Mouse (Mus musculus) skeletal muscle tissue, adult 2 months (tissue): ENCODE results near the gene Cpt1c.
"Not testable (repeated sequence)": the region's sequence is repeated elsewhere in the genome, so short reads cannot be mapped to it uniquely, and the experiment has no call there.

ENCODE experiments used
- DNase-seq: peaks from one replicate; pipeline ENCODE4 v3.0.0-alpha.2; 2012; ENCODE audit warnings: low read depth, low spot score

The Cpt1c gene

GRCm38 (mm10) chr7:44974383-44975116, at the start of gene Cpt1c:
Cpt1c (minus strand) TSS chr7:44974851.
- DNase-seq, result no peak

- not testable (repeated sequence) for DNase-seq
Measured at GRCm38 (mm10) chr7:45023711-45024110, 49.1 kb upstream of the Cpt1c start.

DNA sequence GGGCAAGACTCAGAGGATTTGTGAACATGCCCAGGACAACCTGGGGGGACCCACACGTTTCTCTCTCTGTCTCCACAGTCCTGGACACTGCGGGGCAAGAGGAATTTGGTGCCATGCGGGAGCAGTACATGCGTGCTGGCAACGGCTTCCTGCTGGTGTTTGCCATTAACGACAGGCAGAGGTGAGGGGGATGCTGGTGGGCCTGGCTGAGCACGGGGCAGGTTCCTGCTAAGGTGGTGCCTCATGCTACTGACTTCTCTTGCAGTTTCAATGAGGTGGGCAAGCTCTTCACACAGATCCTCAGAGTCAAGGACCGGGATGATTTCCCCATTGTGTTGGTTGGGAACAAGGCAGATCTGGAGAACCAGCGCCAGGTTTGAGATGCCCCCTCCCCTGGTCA, 45.6 kb upstream of the Cpt1c start:
- no peak for DNase-seq

DNA sequence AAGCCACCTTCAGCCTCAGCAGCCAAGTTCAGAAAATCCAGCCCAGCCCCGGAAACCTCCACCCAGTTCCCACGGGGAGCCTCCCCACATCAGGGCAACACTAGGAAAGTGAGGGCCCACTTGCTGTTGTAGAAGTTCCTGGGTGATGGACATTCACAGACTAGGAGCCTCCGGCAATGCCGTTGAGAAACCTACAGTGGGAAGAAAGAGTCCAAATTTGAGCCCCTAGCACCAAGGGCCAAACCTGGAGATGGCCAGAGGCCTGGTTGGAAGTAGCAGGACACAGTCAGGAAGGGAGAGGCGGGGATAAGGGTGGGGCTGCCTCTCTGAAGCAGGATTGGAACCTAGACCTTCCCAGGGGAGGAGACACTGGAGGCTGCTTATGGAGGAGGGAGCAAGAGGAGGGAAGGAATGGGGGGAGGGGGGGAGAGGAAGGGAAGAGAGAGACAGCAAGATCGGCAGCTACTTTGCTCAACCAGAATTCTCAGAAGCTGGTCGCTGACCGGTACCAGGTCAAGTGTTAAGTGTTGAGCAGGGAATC, 44.5 kb upstream of the Cpt1c start:
- DNase-seq, result peak; percentile 85

- peak; percentile 99 for DNase-seq
Measured at GRCm38 (mm10) chr7:45017242-45018061, 42.8 kb upstream of the Cpt1c start, which contains the start of gene Rras. Rras (plus strand) TSS chr7:45017961.

DNA sequence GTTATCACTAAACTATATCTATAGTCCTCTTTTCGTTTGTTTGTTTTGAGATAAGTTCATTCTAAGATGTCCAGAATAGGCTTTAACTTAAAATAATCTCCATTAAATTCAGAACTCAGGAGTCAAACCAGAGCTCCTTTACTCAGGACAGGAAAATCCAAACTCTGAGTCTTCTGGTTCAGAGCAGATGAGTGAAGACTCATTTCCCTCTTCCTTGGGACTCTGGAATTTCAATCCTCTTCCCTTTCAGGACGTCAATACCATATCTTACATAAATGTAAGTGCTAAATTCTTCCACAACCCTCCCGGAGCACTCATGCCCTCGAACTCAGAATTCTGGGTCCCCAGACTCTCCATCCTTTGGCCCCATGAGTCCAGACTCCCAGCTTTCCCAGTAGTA, 42.1 kb upstream of the Cpt1c start:
- DNase-seq, result no peak

GRCm38 (mm10) chr7:45015957-45016612, 41.4 kb upstream of the Cpt1c start, which contains the start of gene Scaf1:
Scaf1 (minus strand) TSS chr7:45016363.
- DNase-seq, result peak; percentile 99

DNA sequence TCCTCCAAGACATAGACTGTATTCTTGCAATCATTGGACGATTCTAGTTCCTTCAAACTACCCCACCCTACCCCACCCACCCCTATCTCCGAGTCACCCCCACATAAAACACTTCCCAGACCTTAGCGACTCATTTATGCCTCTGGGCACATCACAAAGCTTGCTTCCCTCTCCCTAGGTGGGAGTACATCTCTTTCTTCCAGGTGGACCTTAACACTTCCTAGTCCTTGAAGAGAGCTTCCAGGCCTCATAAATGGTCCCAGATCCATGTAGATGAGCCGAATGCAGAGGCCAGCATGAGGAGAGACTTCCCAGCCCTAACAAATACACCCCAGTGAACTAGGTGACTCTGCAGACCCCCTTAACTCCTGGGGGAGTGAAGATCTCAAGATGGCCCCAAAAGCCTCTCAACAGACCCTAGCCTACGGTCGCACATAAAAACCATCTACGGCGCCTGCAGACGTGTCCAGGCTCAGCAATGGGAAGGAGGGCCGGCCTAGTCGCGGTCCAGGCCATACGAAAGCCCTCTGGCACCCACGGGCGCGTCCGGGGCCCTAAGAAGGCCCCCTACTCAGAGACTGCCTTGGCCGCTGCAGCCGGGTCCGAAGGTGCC, 40.8 kb upstream of the Cpt1c start:
- DNase-seq, result no peak

DNA sequence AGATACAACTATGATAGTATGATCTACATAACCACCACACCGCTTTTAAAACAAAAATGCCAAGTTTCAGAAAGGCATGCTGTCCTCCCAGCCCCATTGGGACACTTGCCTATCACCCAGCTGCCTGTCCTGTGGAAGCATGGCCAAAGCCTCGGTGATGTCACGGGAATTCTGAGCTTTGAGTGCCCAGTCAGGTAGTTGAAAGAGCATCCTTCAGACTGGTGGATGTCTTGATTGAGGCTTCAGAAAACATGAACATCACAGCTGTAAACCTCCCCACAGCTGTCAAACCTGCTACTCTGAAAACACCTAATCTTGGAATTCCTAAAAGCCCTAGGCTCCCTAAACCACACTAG, 39.4 kb upstream of the Cpt1c start:
- no peak for DNase-seq

- no peak for DNase-seq
Measured at GRCm38 (mm10) chr7:45013366-45014095, 38.9 kb upstream of the Cpt1c start.

DNA sequence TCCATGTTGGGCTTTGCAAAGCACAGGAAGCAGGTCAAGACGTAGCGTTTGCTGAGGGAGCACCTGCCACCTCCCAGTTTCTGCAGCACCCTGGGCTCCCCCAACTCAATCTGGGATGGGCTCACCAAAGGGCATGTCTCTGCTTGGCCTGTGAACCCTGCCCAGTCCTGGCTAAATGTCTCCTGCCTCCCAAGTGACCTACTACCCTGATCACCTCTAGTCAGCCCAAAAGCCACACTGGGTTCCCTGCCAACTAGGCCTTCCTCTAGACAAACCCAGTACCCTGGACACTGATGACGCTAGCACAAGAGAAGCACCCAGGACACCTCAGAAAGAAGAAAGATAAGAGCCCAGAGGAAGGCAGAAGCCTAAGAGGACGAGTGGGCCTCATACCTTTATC, 38.2 kb upstream of the Cpt1c start:
- no peak for DNase-seq

DNA sequence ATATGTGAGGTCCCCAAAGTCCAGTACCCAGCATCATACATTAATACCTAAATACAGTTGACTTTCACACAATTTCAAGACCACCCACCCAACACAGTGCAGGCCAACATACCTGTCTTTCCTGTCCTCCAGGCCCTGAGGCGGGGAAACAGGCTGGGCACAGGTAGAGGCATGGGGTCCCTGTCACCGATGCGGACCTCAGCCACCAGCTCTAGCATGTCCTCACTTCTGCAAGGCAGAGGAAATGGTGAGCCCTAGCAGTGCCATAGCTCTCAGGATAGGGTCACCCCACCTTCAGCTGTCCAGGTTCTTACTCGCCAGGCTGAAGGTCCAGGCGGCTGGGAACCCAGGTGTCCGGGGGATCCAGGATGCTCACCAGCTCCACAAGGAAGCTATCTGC, 37.4 kb upstream of the Cpt1c start:
- DNase-seq, result no peak

- DNase-seq, result no peak
Measured at GRCm38 (mm10) chr7:45008411-45008810, 33.8 kb upstream of the Cpt1c start.

GRCm38 (mm10) chr7:45007846-45008245, 33.2 kb upstream of the Cpt1c start:
- DNase-seq, result no peak

DNA sequence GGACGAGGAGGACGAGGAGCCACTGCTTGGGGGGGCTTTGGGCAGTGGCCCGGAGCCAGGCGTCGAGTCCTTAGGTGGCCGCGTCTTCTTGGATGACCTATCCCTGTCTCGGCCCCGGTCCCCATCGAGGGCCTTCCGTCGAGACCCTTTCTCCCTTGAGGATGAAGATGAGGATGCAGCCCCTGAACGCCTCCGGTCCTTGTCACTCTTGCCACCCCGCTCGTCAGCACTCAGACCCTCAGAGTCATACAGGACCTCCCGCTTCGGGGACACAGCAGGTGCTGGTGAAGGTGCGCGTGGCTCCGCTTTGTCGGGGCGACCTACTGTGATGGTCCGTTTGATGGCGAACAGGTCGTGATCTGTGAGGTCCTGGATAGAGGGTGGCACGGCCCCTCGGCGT, 32.5 kb upstream of the Cpt1c start:
- no peak for DNase-seq

DNA sequence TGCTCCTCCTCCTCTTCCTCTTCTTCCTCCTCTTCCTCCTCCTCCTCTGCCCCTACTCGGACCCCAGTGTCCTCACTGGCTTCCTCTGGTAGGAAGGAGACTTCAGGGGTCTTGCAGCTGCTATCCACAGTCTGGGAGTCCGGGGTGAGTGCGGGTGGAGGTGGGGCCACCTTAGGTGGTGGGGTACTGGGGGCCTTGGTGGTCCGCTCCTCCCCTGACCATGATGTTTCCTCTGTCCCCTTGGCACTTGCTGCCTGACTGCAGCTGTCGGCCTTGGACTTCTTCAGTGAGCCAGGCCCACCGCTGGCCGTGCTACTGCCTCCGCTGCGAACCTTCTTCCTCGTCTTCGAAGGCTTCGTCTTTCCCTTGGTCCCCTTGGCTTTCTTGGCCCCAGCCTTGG, 31.9 kb upstream of the Cpt1c start:
- DNase-seq, result no peak

DNA sequence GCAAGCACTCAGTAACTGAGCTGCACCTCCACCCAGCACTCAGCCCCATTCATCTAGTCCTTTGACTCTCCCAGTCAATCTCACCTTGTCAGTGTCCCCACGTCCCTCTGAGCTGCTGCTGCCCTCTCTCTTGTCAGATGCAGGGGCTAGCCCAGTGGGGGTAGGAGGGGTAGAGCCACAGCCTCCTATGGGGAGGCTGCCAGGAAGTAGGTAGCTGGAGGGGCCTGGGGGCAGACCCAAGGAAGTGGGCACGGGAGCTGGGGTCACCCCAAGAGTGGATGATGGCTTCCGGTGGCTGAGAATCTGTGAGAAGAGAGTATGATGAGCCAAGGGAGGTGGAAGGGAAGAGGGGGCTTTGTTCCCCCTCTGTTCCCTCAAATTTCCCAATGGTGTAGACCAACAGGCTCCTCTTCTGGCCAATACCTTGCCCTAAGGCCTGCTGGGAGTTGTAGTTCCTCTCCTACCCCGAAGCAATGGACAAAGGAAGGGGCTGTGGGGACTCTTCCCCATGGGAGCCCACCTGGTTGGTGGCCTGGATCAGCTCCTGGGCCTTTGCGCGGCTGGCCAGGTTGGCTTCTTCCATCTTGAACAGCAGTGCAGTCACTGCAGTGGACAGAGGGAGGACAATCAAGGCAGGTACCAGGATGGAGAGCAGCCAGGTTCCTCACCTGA, 30.8 kb upstream of the Cpt1c start:
- DNase-seq, result no peak

GRCm38 (mm10) chr7:45004546-45004945, 29.9 kb upstream of the Cpt1c start:
- DNase-seq, result no peak

DNA sequence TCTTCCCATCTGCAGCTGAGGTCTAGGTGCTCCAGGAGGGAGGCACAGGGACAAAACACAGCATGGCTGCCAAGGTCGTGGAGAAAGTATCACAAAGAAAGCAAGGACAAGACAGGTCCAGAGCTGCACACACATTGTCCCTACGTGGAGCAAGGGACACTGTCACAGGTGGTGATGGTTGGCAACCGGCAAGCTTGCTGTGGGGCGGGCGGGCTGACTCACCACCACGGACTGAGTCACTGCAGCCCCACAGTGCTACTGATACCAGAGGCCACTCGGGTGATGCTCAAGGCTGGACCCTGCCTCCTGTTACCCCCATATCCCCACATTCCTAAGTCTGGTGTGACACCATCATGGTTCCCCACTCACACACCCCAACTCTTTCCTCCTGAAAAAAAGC, 27.8 kb upstream of the Cpt1c start:
- DNase-seq, result no peak

DNA sequence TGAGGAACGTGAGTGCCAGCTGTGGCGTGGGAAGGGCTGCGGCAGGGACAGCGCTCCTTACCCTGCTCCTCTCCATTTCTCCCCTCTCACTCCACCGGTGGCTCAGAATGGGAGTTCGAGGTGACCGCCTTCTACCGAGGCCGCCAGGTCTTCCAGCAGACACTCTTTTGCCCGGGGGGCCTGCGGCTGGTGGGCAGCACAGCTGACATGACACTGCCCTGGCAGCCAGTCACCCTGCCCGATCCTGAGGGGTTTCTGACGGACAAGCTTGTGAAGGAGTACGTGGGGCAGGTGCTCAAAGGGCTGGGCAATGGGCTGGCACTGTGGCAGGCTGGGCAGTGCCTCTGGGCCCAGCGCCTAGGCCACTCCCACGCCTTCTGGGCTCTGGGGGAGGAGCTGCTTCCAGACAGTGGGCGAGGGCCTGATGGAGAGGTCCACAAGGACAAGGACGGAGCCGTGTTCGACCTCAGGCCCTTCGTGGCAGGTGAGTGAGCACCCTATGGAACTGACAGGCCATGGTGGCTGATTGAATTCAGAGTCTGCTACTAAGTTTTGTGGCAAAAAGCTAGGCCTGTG, 26.0 kb upstream of the Cpt1c start:
- DNase-seq, result no peak
